20 mouse cellular contexts compared by ENCODE assay signal in genomic region chr1:23323286-23323685, GRCm38 (mm10).
DNase-seq lines count a peak whose midpoint lies in the region; ATAC-seq and TF ChIP-seq lines count a peak whose summit lies in the region.
"Had no signal": no experiment of that assay in that cellular context is flagged by ENCODE, and none has a peak within 500 bp of the region (broad histone marks: within the 10 kb centered on the region; RNA-seq: fewer than 3 reads in every experiment).

No protein-coding gene starts in this region.

- peaks cover 7% of the 10 kb centered on the region for H3K4me1 ChIP-seq in heart, embryonic 10.5 days
- H3K4me1 ChIP-seq in kidney, adult 2 months (ENCODE audit: control insufficient read depth, insufficient read depth, low read length): no peaks in the 10 kb centered on the region
- H3K4me1 ChIP-seq in kidney, embryonic 16.5 days (ENCODE audit: insufficient read depth, low read length): 0 out of 2 replicates have a peak, but pooled peaks cover 5% of the 10 kb centered on the region
- H3K4me1 ChIP-seq in lung, embryonic 14.5 days (ENCODE audit: insufficient read depth): peaks cover 8% of the 10 kb centered on the region; the same call in 1 of the 2 replicates
- 0 out of 2 replicates have a peak, but pooled peaks cover 4% of the 10 kb centered on the region for H3K4me1 ChIP-seq in lung, adult 2 months (ENCODE audit: control insufficient read depth, insufficient read depth, low read length)
- H3K4me1 ChIP-seq in liver, postnatal 0 days (ENCODE audit: insufficient read depth): no peaks in the 10 kb centered on the region
- H3K4me1 ChIP-seq: embryonic facial prominence, embryonic 12.5 days had no signal

- no peak for ATAC-seq in kidney, embryonic 16.5 days (ENCODE audit: low FRiP score, low TSS enrichment)
- no peak for ATAC-seq in lung, embryonic 14.5 days (ENCODE audit: insufficient read depth)
- no peak for ATAC-seq in liver, postnatal 0 days
- ATAC-seq: activated CD4-positive, CD25-positive, alpha-beta regulatory T cell, adult 4 months; forebrain, embryonic 15.5 days; Patski had no signal

- H3K36me3 ChIP-seq in heart, embryonic 10.5 days: no peaks in the 10 kb centered on the region
- no peaks in the 10 kb centered on the region for H3K36me3 ChIP-seq in kidney, adult 2 months (ENCODE audit: control insufficient read depth, insufficient read depth, low read length)
- no peaks in the 10 kb centered on the region for H3K36me3 ChIP-seq in kidney, embryonic 16.5 days (ENCODE audit: insufficient read depth, low read length)
- H3K36me3 ChIP-seq in lung, embryonic 14.5 days (ENCODE audit: insufficient read depth): no peaks in the 10 kb centered on the region
- no peaks in the 10 kb centered on the region for H3K36me3 ChIP-seq in liver, postnatal 0 days (replicated peaks; ENCODE audit: insufficient read depth, low read length)
- H3K36me3 ChIP-seq: embryonic facial prominence, embryonic 12.5 days; forebrain, embryonic 15.5 days; heart, embryonic 15.5 days; hindbrain, embryonic 10.5 days had no signal

- 75% methylated on average over 11 of the region's 11 CpGs for WGBS in heart, embryonic 10.5 days
- WGBS in kidney, adult 2 months: 70% methylated on average over 11 of the region's 11 CpGs
- 75% methylated on average over 11 of the region's 11 CpGs for WGBS in kidney, embryonic 16.5 days
- 70% methylated on average over 11 of the region's 11 CpGs for WGBS in lung, embryonic 14.5 days
- WGBS in lung, adult 2 months: 49% methylated on average over 11 of the region's 11 CpGs
- 75% methylated on average over 11 of the region's 11 CpGs for WGBS in liver, postnatal 0 days (ENCODE audit: insufficient replicate concordance)

- H3K27ac ChIP-seq in heart, embryonic 10.5 days: no peak overlapping the region
- no peak overlapping the region for H3K27ac ChIP-seq in kidney, adult 2 months (ENCODE audit: insufficient read depth, low read depth, low read length)
- H3K27ac ChIP-seq in kidney, embryonic 16.5 days (ENCODE audit: low read length): no peak overlapping the region
- H3K27ac ChIP-seq in lung, embryonic 14.5 days (ENCODE audit: low read depth): no peak overlapping the region
- H3K27ac ChIP-seq in liver, postnatal 0 days (ENCODE audit: low read depth): no peak overlapping the region
- H3K27ac ChIP-seq: embryonic facial prominence, embryonic 12.5 days; forebrain, embryonic 15.5 days; heart, embryonic 15.5 days; hindbrain, embryonic 10.5 days; hindbrain, embryonic 14.5 days had no signal

- no peaks in the 10 kb centered on the region for H3K27me3 ChIP-seq in heart, embryonic 10.5 days (ENCODE audit: insufficient read depth, poor library complexity, severe bottlenecking)
- H3K27me3 ChIP-seq in kidney, adult 2 months (replicated peaks; ENCODE audit: control insufficient read depth, insufficient read depth, low read length): no peaks in the 10 kb centered on the region
- H3K27me3 ChIP-seq in kidney, embryonic 16.5 days (ENCODE audit: insufficient read depth, low read length): no peaks in the 10 kb centered on the region
- no peaks in the 10 kb centered on the region for H3K27me3 ChIP-seq in lung, embryonic 14.5 days (ENCODE audit: insufficient read depth, low read length)
- no peaks in the 10 kb centered on the region for H3K27me3 ChIP-seq in liver, postnatal 0 days (ENCODE audit: insufficient read depth, low read length)
- H3K27me3 ChIP-seq: embryonic facial prominence, embryonic 12.5 days; forebrain, embryonic 15.5 days; heart, embryonic 15.5 days had no signal

- no peak for TF ChIP-seq EP300 in liver, postnatal 0 days (IDR thresholded peaks at IDR 0.05; ENCODE audit: low read depth)

- H3K9ac ChIP-seq in kidney, embryonic 16.5 days (replicated peaks; ENCODE audit: low read length): no peak overlapping the region
- H3K9ac ChIP-seq in lung, embryonic 14.5 days: no peak overlapping the region
- no peak overlapping the region for H3K9ac ChIP-seq in liver, postnatal 0 days (replicated peaks)
- H3K9ac ChIP-seq: embryonic facial prominence, embryonic 12.5 days; forebrain, embryonic 15.5 days; heart, embryonic 15.5 days; hindbrain, embryonic 14.5 days had no signal

- no peak for TF ChIP-seq POLR2A in kidney, adult 2 months (IDR thresholded peaks at IDR 0.05; ENCODE audit: low read depth, low read length)
- no peak for TF ChIP-seq POLR2A in lung, adult 2 months (IDR thresholded peaks at IDR 0.05; ENCODE audit: borderline replicate concordance, extremely low read depth, low read depth, low read length)

- TF ChIP-seq CTCF in kidney, adult 2 months (conservative IDR thresholded peaks at IDR 0.05; ENCODE audit: insufficient read depth, insufficient read length, low read depth, low read length): no peak
- no peak for TF ChIP-seq CTCF in lung, embryonic 14.5 days (IDR thresholded peaks at IDR 0.05; ENCODE audit: low read depth)
- TF ChIP-seq CTCF in lung, adult 2 months (IDR thresholded peaks at IDR 0.05; ENCODE audit: insufficient read depth, low read length): no peak
- TF ChIP-seq CTCF in liver, postnatal 0 days (IDR thresholded peaks at IDR 0.05; ENCODE audit: low read depth): no peak

- peak; percentile 88 for DNase-seq in heart, adult 11 months
- no peak for DNase-seq in heart, embryonic 10.5 days (ENCODE audit: low spot score)
- DNase-seq in kidney, adult 2 months: peak; percentile 27
- DNase-seq in lung, embryonic 14.5 days: peak; percentile 7
- DNase-seq in lung, adult 2 months: no peak
- DNase-seq in frontal cortex, postnatal 10 days (ENCODE audit: low spot score in 2 of 2): no peak
- DNase-seq in liver, postnatal 0 days: no peak
- DNase-seq: adrenal gland, postnatal 14 days; cerebellum, adult 11-12 months; cerebellum, adult 9-10 months; cerebellum, postnatal 25 days; gastrocnemius, postnatal 14 days had no signal

- no peak overlapping the region for H3K4me2 ChIP-seq in kidney, embryonic 16.5 days (replicated peaks; ENCODE audit: low read depth, low read length)
- no peak overlapping the region for H3K4me2 ChIP-seq in lung, embryonic 14.5 days
- H3K4me2 ChIP-seq in liver, postnatal 0 days (ENCODE audit: low read depth, low read length): no peak overlapping the region
- H3K4me2 ChIP-seq: embryonic facial prominence, embryonic 12.5 days; forebrain, embryonic 15.5 days; heart, embryonic 15.5 days; hindbrain, embryonic 14.5 days had no signal

- H3K4me3 ChIP-seq in heart, embryonic 10.5 days: no peak overlapping the region
- H3K4me3 ChIP-seq in kidney, adult 2 months (ENCODE audit: insufficient read depth, low read depth, low read length): no peak overlapping the region
- no peak overlapping the region for H3K4me3 ChIP-seq in kidney, embryonic 16.5 days (ENCODE audit: low read length)
- no peak overlapping the region for H3K4me3 ChIP-seq in lung, embryonic 14.5 days (ENCODE audit: low read depth, low read length)
- H3K4me3 ChIP-seq in lung, adult 2 months (replicated peaks; ENCODE audit: extremely low read depth, low read depth, low read length): no peak overlapping the region
- H3K4me3 ChIP-seq in liver, postnatal 0 days (ENCODE audit: low read depth, low read length): no peak overlapping the region
- H3K4me3 ChIP-seq: embryonic facial prominence, embryonic 12.5 days; forebrain, embryonic 15.5 days; heart, embryonic 15.5 days; hindbrain, embryonic 10.5 days had no signal

- H3K9me3 ChIP-seq in heart, embryonic 10.5 days: no peaks in the 10 kb centered on the region
- H3K9me3 ChIP-seq in kidney, embryonic 16.5 days (ENCODE audit: low read length): no peaks in the 10 kb centered on the region
- H3K9me3 ChIP-seq in lung, embryonic 14.5 days (ENCODE audit: low read depth, low read length): no peaks in the 10 kb centered on the region
- no peaks in the 10 kb centered on the region for H3K9me3 ChIP-seq in liver, postnatal 0 days (ENCODE audit: low read length)
- H3K9me3 ChIP-seq: embryonic facial prominence, embryonic 12.5 days; forebrain, embryonic 15.5 days; heart, embryonic 15.5 days; hindbrain, embryonic 10.5 days had no signal

Comparison
In these comparisons a context has a peak if more than half of its experiments do, and no peak if none do; other contexts are left out.
1. DNase-seq: peak in heart, adult 11 months (single experiment), kidney, adult 2 months (single experiment) and lung, embryonic 14.5 days (single experiment); none in heart, embryonic 10.5 days (single experiment), lung, adult 2 months (single experiment), frontal cortex, postnatal 10 days (0 of 2) and liver, postnatal 0 days (single experiment).